Mouse (Mus musculus): ENCODE measurements around the gene Ppm1k.

GRCm38 (mm10) chr6:57524742-57525141 is 10.5 kb downstream of the Ppm1k start:
- TF ChIP-seq TAL1 (conservative IDR thresholded peaks at IDR 0.05; ENCODE audit: low read depth, low read length) (no peak), GATA1 (IDR thresholded peaks at IDR 0.05; ENCODE audit: borderline replicate concordance, low read length) (no peak), CTCF (IDR thresholded peaks at IDR 0.05; ENCODE audit: low read depth, low read length) (no peak), POLR2AphosphoS5 (IDR thresholded peaks at IDR 0.05; ENCODE audit: insufficient replicate concordance, low read depth, low read length) (no peak)
